Mouse (Mus musculus): ENCODE measurements around the gene Map1a. TPM values are rescaled to one million over a fixed set of nuclear protein-coding genes. Genes with fewer than 3 reads are reported as not detected.

Map1a gene
- total RNA-seq (2012; rRNA removed) = 4.3 and 4.4 TPM in 2 replicates

DNA sequence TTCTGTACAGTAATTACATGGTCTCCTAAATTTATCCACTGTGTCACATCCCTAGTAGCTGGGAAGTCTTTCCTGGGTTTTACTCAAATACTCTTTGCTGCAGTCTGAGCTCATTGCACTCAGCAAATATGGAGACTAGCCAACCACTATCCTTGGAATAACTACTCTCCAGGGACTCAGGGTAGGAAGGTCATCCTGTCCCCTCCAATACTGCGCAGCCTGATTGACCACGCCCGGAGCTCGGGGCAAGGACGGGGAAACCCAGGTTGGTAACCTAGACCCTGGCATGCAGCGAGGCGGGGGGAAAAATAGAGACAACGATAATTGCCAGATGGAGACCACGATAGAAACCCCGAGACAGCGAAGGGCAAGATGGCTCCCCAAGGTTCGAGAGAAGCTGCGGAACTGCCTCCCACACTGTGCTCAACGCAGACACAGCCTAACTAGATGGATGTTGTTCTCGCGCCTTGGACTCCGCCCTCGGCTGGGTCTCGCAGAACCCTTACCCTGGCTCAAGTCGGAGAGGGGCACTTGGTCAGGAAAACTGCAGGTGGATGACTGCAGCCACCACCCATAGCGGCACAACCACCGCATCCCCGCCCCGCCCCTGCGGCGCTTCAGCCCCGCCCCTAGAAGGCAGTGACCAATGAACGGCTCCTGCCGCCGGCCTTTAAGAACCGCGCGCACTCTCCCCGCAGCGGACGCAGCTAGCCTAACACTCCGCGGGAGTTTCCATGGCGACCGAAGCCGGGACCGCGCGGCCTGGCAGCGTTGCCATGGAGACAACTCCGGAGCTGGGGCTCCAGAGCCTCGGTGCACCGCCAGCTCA is at the start of gene Map1a:
TSS of gene Map1a (plus strand) at position 700 of the 829 bp plus-strand sequence.
- Histone ChIP-seq H3K9me3 (ENCODE audit: control insufficient read depth, insufficient read depth, low read depth, low read length) (no peaks in the 10 kb centered on the region), H3K36me3 (ENCODE audit: control insufficient read depth, insufficient read depth, low read length, poor library complexity, severe bottlenecking) (no peaks in the 10 kb centered on the region), H3K27ac (ENCODE audit: insufficient read depth, low read depth, low read length, poor library complexity, severe bottlenecking) (peak within 1 kb of the TSS; percentile 34; the same call in 1 of the 2 replicates), H3K4me3 (ENCODE audit: insufficient read depth in 1 of 2, low read depth in 1 of 2, low read length in 2 of 2, poor library complexity in 1 of 2, severe bottlenecking in 1 of 2) (peak within 1 kb of the TSS; percentile 60 to 76), H3K4me1 (ENCODE audit: control insufficient read depth in 2 of 2, insufficient read depth in 2 of 2, low read length in 2 of 2, poor library complexity in 1 of 2) (peaks cover 0 to 2% of the 10 kb centered on the region in 2 experiments; a peak in 1 of 4 replicates), H3K9ac (ENCODE audit: insufficient read depth, low read depth, low read length, poor library complexity, severe bottlenecking) (peak within 1 kb of the TSS; percentile 76)
- in situ Hi-C loops (cut with MboI; ENCODE audit: low sequenced_read_pairs in 2 of 2, unreplicated experiment in 2 of 2) = no loop called here
- DNase-seq (ENCODE audit: low read depth, low spot score) = peak; percentile 93
- no peak for TF ChIP-seq HCFC1 (IDR thresholded peaks at IDR 0.05; ENCODE audit: borderline replicate concordance, insufficient read depth, low read length)
- TF ChIP-seq ZNF384 (IDR thresholded peaks at IDR 0.05; ENCODE audit: low read depth, low read length) = no peak
- no peak for TF ChIP-seq CHD2 (IDR thresholded peaks at IDR 0.05; ENCODE audit: low read depth, low read length)
- no peak for TF ChIP-seq ZC3H11A (IDR thresholded peaks at IDR 0.05; ENCODE audit: borderline replicate concordance, low read depth, low read length)
- no peak for TF ChIP-seq MAFK (IDR thresholded peaks at IDR 0.05; ENCODE audit: insufficient read depth, low read depth, low read length)

GRCm38 (mm10) chr2:121244099-121244498 is 45.3 kb upstream of the Map1a start:
- Histone ChIP-seq H3K27ac (ENCODE audit: insufficient read depth, low read depth, low read length, poor library complexity, severe bottlenecking) (no peak overlapping the region), H3K4me1 (ENCODE audit: control insufficient read depth in 2 of 2, insufficient read depth in 2 of 2, low read length in 2 of 2, poor library complexity in 1 of 2) (no peaks in the 10 kb centered on the region), H3K9ac (ENCODE audit: insufficient read depth, low read depth, low read length, poor library complexity, severe bottlenecking) (no peak overlapping the region), H3K4me3 (ENCODE audit: insufficient read depth in 1 of 2, low read depth in 1 of 2, low read length in 2 of 2, poor library complexity in 1 of 2, severe bottlenecking in 1 of 2) (no peak overlapping the region), H3K36me3 (ENCODE audit: control insufficient read depth, insufficient read depth, low read length, poor library complexity, severe bottlenecking) (peaks cover 10% of the 10 kb centered on the region), H3K9me3 (ENCODE audit: control insufficient read depth, insufficient read depth, low read depth, low read length) (no peaks in the 10 kb centered on the region)
- TF ChIP-seq ZNF384 (IDR thresholded peaks at IDR 0.05; ENCODE audit: low read depth, low read length) (no peak), HCFC1 (IDR thresholded peaks at IDR 0.05; ENCODE audit: borderline replicate concordance, insufficient read depth, low read length) (no peak), CHD2 (IDR thresholded peaks at IDR 0.05; ENCODE audit: low read depth, low read length) (no peak), MAFK (IDR thresholded peaks at IDR 0.05; ENCODE audit: insufficient read depth, low read depth, low read length) (no peak), ZC3H11A (IDR thresholded peaks at IDR 0.05; ENCODE audit: borderline replicate concordance, low read depth, low read length) (no peak)
- in situ Hi-C loops (cut with MboI; ENCODE audit: low sequenced_read_pairs in 2 of 2, unreplicated experiment in 2 of 2) = no loop called here
- no peak for DNase-seq (ENCODE audit: low read depth, low spot score)

- no peak overlapping the region for H3K4me3 ChIP-seq (ENCODE audit: insufficient read depth in 1 of 2, low read depth in 1 of 2, low read length in 2 of 2, poor library complexity in 1 of 2, severe bottlenecking in 1 of 2)
- H3K4me1 ChIP-seq (ENCODE audit: control insufficient read depth in 2 of 2, insufficient read depth in 2 of 2, low read length in 2 of 2, poor library complexity in 1 of 2) = no peaks in the 10 kb centered on the region
- no peak for DNase-seq (ENCODE audit: low read depth, low spot score)
- H3K27ac ChIP-seq (ENCODE audit: insufficient read depth, low read depth, low read length, poor library complexity, severe bottlenecking) = no peak overlapping the region
- no peaks in the 10 kb centered on the region for H3K9me3 ChIP-seq (ENCODE audit: control insufficient read depth, insufficient read depth, low read depth, low read length)
- no peak overlapping the region for H3K9ac ChIP-seq (ENCODE audit: insufficient read depth, low read depth, low read length, poor library complexity, severe bottlenecking)
- in situ Hi-C loops (cut with MboI; ENCODE audit: low sequenced_read_pairs in 2 of 2, unreplicated experiment in 2 of 2) = no loop called here
- H3K36me3 ChIP-seq (ENCODE audit: control insufficient read depth, insufficient read depth, low read length, poor library complexity, severe bottlenecking) = peaks cover 26% of the 10 kb centered on the region
- TF ChIP-seq MAFK (IDR thresholded peaks at IDR 0.05; ENCODE audit: insufficient read depth, low read depth, low read length) (no peak), HCFC1 (IDR thresholded peaks at IDR 0.05; ENCODE audit: borderline replicate concordance, insufficient read depth, low read length) (no peak), ZC3H11A (IDR thresholded peaks at IDR 0.05; ENCODE audit: borderline replicate concordance, low read depth, low read length) (no peak), CHD2 (IDR thresholded peaks at IDR 0.05; ENCODE audit: low read depth, low read length) (no peak), ZNF384 (IDR thresholded peaks at IDR 0.05; ENCODE audit: low read depth, low read length) (no peak)
Observed at GRCm38 (mm10) chr2:121249758-121250157, 39.6 kb upstream of the Map1a start.

- in situ Hi-C loops (cut with MboI; ENCODE audit: low sequenced_read_pairs in 2 of 2, unreplicated experiment in 2 of 2) = no loop called here
- Histone ChIP-seq H3K4me3 (ENCODE audit: insufficient read depth in 1 of 2, low read depth in 1 of 2, low read length in 2 of 2, poor library complexity in 1 of 2, severe bottlenecking in 1 of 2) (no peak overlapping the region), H3K27ac (ENCODE audit: insufficient read depth, low read depth, low read length, poor library complexity, severe bottlenecking) (no peak overlapping the region), H3K9ac (ENCODE audit: insufficient read depth, low read depth, low read length, poor library complexity, severe bottlenecking) (no peak overlapping the region), H3K9me3 (ENCODE audit: control insufficient read depth, insufficient read depth, low read depth, low read length) (no peaks in the 10 kb centered on the region), H3K36me3 (ENCODE audit: control insufficient read depth, insufficient read depth, low read length, poor library complexity, severe bottlenecking) (peaks cover 13% of the 10 kb centered on the region), H3K4me1 (ENCODE audit: control insufficient read depth in 2 of 2, insufficient read depth in 2 of 2, low read length in 2 of 2, poor library complexity in 1 of 2) (peaks cover 1 to 3% of the 10 kb centered on the region in 2 experiments; a peak in 1 of 4 replicates)
- TF ChIP-seq ZC3H11A (IDR thresholded peaks at IDR 0.05; ENCODE audit: borderline replicate concordance, low read depth, low read length) = no peak
- no peak for TF ChIP-seq HCFC1 (IDR thresholded peaks at IDR 0.05; ENCODE audit: borderline replicate concordance, insufficient read depth, low read length)
- no peak for TF ChIP-seq CHD2 (IDR thresholded peaks at IDR 0.05; ENCODE audit: low read depth, low read length)
- no peak for TF ChIP-seq ZNF384 (IDR thresholded peaks at IDR 0.05; ENCODE audit: low read depth, low read length)
- no peak for TF ChIP-seq MAFK (IDR thresholded peaks at IDR 0.05; ENCODE audit: insufficient read depth, low read depth, low read length)
- DNase-seq (ENCODE audit: low read depth, low spot score) = no peak
Observed at GRCm38 (mm10) chr2:121268446-121268845, 21.0 kb upstream of the Map1a start.

Measured in ES-E14 (cell line).